Mouse (Mus musculus): ENCODE measurements around the gene Rnf157. TPM values are rescaled to one million over a fixed set of nuclear protein-coding genes. Genes with fewer than 3 reads are reported as not detected.
"Not testable (repeated sequence)": the region's sequence is repeated elsewhere in the genome, so short reads cannot be mapped to it uniquely, and the experiment has no call there.

The Rnf157 gene
- polyA plus RNA-seq, 1 experiment from 2014 or later: 62.8 TPM

- Histone ChIP-seq H3K4me1 (peaks cover 22% of the 10 kb centered on the region; the same call in 1 of the 2 replicates), H3K4me2 (replicated peaks) (peak overlapping the region; percentile 97; the same call in 1 of the 2 replicates)
- WGBS: 95% methylated on average over 4 of the region's 4 CpGs
- ATAC-seq (ENCODE audit: low FRiP score, low read depth); H3K9me3 ChIP-seq; H3K4me3 ChIP-seq; H3K27ac ChIP-seq; H3K36me3 ChIP-seq; H3K27me3 ChIP-seq (replicated peaks); H3K9ac ChIP-seq: not testable (repeated sequence)
Measured at GRCm38 (mm10) chr11:116410415-116410814, 2.4 kb downstream of the Rnf157 start.

- H3K27me3 ChIP-seq (replicated peaks): no peaks in the 10 kb centered on the region
- no peak overlapping the region for H3K9ac ChIP-seq
- no peak for ATAC-seq (ENCODE audit: low FRiP score, low read depth)
- no peaks in the 10 kb centered on the region for H3K9me3 ChIP-seq
- peaks cover 22% of the 10 kb centered on the region; the same call in 1 of the 2 replicates for H3K4me1 ChIP-seq
- H3K4me2 ChIP-seq (replicated peaks): no peak overlapping the region
- 88% methylated on average over 3 of the region's 3 CpGs for whole genome bisulfite sequencing
- H3K27ac ChIP-seq: no peak overlapping the region
- no peak overlapping the region for H3K4me3 ChIP-seq
- peaks cover 2% of the 10 kb centered on the region; the same call in 1 of the 2 replicates for H3K36me3 ChIP-seq
Measured at GRCm38 (mm10) chr11:116409008-116409407, 3.8 kb downstream of the Rnf157 start.

DNA sequence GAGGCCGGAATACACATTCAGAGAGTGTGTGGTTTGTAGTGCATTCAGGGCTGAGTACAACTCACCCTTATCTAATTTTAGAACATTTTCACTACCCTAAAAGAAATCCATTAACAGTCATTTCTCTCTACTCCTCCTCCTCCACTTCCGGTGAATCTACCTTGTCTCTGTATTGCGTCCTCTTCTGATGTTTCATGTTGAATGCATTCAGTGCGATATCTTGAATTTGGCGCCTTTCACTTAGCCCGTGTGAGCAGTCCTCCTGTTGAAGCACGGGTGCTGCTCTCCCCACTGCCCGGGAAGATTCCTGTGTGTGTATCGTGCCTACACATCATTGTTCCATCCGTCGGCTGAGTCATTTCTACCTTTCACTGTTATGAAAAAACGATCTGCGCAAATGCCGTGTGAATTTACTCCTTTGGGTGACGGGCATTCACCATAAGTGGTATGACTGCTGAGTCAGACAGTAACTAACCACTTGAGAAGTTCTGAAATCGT, 6.6 kb downstream of the Rnf157 start:
- H3K27ac ChIP-seq: no peak overlapping the region
- no peak overlapping the region for H3K4me2 ChIP-seq (replicated peaks)
- peaks cover 14% of the 10 kb centered on the region; the same call in 1 of the 2 replicates for H3K36me3 ChIP-seq
- H3K4me3 ChIP-seq: no peak overlapping the region
- peaks cover 8% of the 10 kb centered on the region; the same call in 1 of the 2 replicates for H3K4me1 ChIP-seq
- no peak for ATAC-seq (ENCODE audit: low FRiP score, low read depth)
- 94% methylated on average over 16 of the region's 16 CpGs for WGBS
- no peaks in the 10 kb centered on the region for H3K9me3 ChIP-seq
- no peak overlapping the region for H3K9ac ChIP-seq
- no peaks in the 10 kb centered on the region for H3K27me3 ChIP-seq (replicated peaks)

- H3K4me2 ChIP-seq (replicated peaks): no peak overlapping the region
- WGBS: 92% methylated on average over 4 of the region's 4 CpGs
- H3K9ac ChIP-seq: no peak overlapping the region
- no peaks in the 10 kb centered on the region for H3K9me3 ChIP-seq
- H3K4me3 ChIP-seq: no peak overlapping the region
- H3K4me1 ChIP-seq: peaks cover 3% of the 10 kb centered on the region; the same call in 1 of the 2 replicates
- H3K36me3 ChIP-seq: peaks cover 14% of the 10 kb centered on the region; the same call in 1 of the 2 replicates
- H3K27ac ChIP-seq: no peak overlapping the region
- ATAC-seq (ENCODE audit: low FRiP score, low read depth): no peak
- no peaks in the 10 kb centered on the region for H3K27me3 ChIP-seq (replicated peaks)
Measured at GRCm38 (mm10) chr11:116405601-116406000, 7.2 kb downstream of the Rnf157 start.

DNA sequence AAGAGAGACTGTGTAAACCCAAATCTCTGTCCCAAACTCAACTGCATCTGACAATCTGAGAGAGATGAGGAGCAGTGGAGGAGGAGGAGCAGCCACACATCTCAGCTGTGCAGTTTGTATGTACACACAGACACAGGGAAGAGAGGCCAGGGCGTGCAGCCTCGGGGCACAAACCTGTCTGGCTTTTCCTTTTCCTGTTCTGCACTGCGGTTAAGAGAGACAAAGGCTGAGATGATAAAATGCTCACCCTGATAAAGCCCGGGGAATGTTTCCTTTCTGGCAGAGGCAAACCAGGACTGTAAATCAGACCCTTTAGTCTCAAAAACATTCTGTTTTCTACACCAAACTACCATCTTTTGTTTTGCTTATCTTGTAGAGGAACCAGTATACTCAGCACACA, 12.3 kb downstream of the Rnf157 start:
- H3K4me2 ChIP-seq (replicated peaks): no peak overlapping the region
- no peaks in the 10 kb centered on the region for H3K27me3 ChIP-seq (replicated peaks)
- H3K4me3 ChIP-seq: no peak overlapping the region
- WGBS: 52% methylated on average over 4 of the region's 4 CpGs
- no peak for ATAC-seq (ENCODE audit: low FRiP score, low read depth)
- H3K36me3 ChIP-seq: peaks cover 21% of the 10 kb centered on the region; the same call in 1 of the 2 replicates
- no peak overlapping the region for H3K9ac ChIP-seq
- no peak overlapping the region for H3K27ac ChIP-seq
- no peaks in the 10 kb centered on the region for H3K9me3 ChIP-seq
- H3K4me1 ChIP-seq: peaks cover 3% of the 10 kb centered on the region; the same call in 1 of the 2 replicates

GRCm38 (mm10) chr11:116398348-116398677, 14.5 kb downstream of the Rnf157 start:
- ATAC-seq (ENCODE audit: low FRiP score, low read depth): no peak
- Histone ChIP-seq H3K4me3 (no peak overlapping the region), H3K36me3 (peaks cover 16% of the 10 kb centered on the region; the same call in 1 of the 2 replicates), H3K4me1 (peaks cover 3% of the 10 kb centered on the region; the same call in 1 of the 2 replicates), H3K9me3 (no peaks in the 10 kb centered on the region), H3K27me3 (replicated peaks) (no peaks in the 10 kb centered on the region), H3K4me2 (replicated peaks) (no peak overlapping the region), H3K27ac (no peak overlapping the region), H3K9ac (no peak overlapping the region)
- 79% methylated on average over 11 of the region's 11 CpGs for WGBS

DNA sequence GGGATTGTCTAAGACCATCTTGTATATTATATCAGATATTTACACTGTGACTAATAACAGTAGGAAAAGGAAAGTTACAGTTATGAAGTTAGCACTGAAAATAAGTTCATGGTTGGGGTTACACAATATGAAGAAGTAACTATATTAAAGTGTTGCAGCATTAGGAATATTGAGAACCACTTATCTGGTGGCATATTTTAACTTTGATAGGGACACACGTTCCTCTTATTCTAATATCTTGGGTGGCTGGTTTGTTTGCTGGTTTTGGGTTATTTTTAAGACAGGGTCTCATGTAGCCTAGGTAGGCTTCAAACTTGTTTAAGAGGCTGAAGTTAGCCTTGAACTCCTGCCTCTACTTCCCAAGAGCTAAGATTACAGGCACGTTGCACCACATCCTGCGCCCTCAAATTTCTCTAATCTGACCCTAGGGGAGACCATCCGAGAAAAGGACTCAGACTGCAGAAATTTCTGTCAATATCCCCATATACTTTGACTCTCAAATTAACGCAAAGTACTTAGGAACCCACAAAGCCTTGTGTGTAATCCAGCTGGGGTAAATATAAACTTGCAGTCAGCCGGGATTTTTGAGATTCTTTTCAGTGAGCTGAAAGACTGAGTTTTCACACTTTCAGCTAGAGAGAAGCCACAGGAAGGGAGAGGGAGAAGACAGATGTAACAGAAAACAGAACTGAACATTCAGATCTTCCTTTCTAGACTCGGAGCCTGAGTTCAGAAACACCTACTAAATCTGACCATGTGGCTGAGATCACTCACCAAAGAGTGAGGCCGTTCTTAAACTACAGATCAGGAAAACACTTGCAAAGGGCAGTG, 15.1 kb downstream of the Rnf157 start:
- 88% methylated on average over 8 of the region's 8 CpGs for WGBS
- Histone ChIP-seq H3K4me3 (no peak overlapping the region), H3K9ac (no peak overlapping the region), H3K4me1 (peaks cover 3% of the 10 kb centered on the region; the same call in 1 of the 2 replicates), H3K36me3 (peaks cover 11% of the 10 kb centered on the region; the same call in 1 of the 2 replicates), H3K27me3 (replicated peaks) (no peaks in the 10 kb centered on the region), H3K27ac (no peak overlapping the region), H3K9me3 (no peaks in the 10 kb centered on the region), H3K4me2 (replicated peaks) (no peak overlapping the region)
- ATAC-seq (ENCODE audit: low FRiP score, low read depth): no peak

DNA sequence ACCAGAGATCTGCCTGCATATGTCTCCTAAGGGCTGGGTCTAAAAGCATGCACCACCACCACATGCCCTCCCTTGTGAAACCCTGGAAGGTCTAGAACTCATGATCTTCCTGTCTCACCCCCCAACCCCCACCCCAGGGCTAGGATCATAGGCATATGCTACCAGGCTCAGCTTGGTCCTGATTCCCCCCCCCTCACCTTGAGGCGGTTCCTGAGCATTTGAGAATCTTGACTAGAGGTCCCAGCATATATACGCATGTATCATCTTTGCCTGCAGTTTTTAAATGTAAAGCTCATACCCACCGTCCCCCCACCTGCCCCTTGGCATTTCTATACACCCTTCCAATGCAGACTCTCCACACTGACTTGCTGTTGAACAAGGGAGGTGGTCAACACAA, 15.9 kb downstream of the Rnf157 start:
- H3K4me1 ChIP-seq: peaks cover 2% of the 10 kb centered on the region; the same call in 1 of the 2 replicates
- no peaks in the 10 kb centered on the region for H3K9me3 ChIP-seq
- WGBS: 93% methylated on average over 3 of the region's 3 CpGs
- H3K9ac ChIP-seq: no peak overlapping the region
- no peaks in the 10 kb centered on the region for H3K27me3 ChIP-seq (replicated peaks)
- peaks cover 11% of the 10 kb centered on the region; the same call in 1 of the 2 replicates for H3K36me3 ChIP-seq
- no peak overlapping the region for H3K4me2 ChIP-seq (replicated peaks)
- no peak overlapping the region for H3K27ac ChIP-seq
- H3K4me3 ChIP-seq: no peak overlapping the region
- ATAC-seq (ENCODE audit: low FRiP score, low read depth): no peak

DNA sequence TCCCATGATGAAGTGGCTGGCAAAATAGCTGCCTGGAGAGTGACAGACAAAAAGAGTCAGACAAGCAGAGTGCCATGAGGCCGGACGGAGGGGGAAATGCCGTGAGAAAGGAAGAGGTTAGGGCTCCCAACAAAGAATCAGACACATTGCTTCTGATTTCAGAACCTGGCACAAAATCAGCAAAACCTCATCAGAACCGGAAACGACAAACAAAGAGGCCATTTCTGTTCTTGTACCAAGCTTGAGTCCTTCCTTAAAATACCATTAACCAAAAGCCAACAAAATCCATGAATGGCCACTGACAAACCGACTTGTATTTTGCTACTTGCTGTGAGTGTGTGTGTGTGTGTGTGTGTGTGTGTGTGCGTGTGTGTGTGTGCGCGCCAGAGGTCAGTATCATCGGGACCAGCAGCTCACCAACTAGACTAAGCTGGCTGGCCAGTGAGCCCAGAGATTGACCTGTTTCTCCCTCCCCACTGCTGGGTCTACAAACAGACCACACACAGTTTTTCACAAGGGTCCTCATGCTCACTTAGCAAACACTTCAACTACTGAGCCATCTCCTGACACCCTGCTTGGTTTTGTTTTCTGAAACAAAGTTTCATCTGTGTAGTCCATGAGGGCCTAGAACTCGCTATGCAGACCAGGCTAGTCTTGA, 16.4 kb downstream of the Rnf157 start:
- Histone ChIP-seq H3K27me3 (replicated peaks) (no peaks in the 10 kb centered on the region), H3K9ac (no peak overlapping the region), H3K27ac (no peak overlapping the region), H3K9me3 (no peaks in the 10 kb centered on the region), H3K4me1 (no peaks in the 10 kb centered on the region), H3K4me2 (replicated peaks) (no peak overlapping the region), H3K4me3 (no peak overlapping the region), H3K36me3 (peaks cover 11% of the 10 kb centered on the region; the same call in 1 of the 2 replicates)
- no peak for ATAC-seq (ENCODE audit: low FRiP score, low read depth)
- WGBS: 91% methylated on average over 11 of the region's 11 CpGs

DNA sequence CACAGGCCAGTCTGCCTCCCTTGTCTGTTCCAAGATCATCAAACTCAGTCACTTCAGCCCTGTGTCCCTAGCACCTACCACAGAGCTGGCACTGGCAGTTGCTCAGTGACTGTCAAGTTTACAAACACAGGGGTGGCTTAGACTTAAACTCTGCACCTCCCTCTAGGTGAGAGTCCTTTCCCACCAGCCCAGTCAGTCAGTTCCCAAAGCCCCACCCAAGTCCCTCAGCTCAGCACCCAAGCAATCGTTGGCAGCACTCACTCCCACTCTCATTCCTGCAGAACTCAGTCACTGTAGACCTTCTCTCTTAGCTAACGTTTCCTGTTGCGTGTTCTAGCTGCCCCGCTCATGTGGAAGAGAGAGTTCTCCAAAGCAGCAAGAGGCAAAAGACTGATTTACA, 18.1 kb downstream of the Rnf157 start:
- Histone ChIP-seq H3K4me1 (no peaks in the 10 kb centered on the region), H3K4me2 (replicated peaks) (no peak overlapping the region), H3K27ac (no peak overlapping the region), H3K4me3 (no peak overlapping the region), H3K36me3 (peaks cover 11% of the 10 kb centered on the region; the same call in 1 of the 2 replicates), H3K9ac (no peak overlapping the region), H3K9me3 (no peaks in the 10 kb centered on the region), H3K27me3 (replicated peaks) (no peaks in the 10 kb centered on the region)
- no peak for ATAC-seq (ENCODE audit: low FRiP score, low read depth)
- 96% methylated on average over 4 of the region's 4 CpGs for WGBS

- H3K4me1 ChIP-seq: peaks cover 19% of the 10 kb centered on the region
- peak; percentile 44; the same call in 1 of the 2 replicates for ATAC-seq (ENCODE audit: low FRiP score, low read depth)
- H3K9ac ChIP-seq: no peak overlapping the region
- 69% methylated on average over 14 of the region's 14 CpGs for WGBS
- H3K27ac ChIP-seq: no peak overlapping the region
- peaks cover 5% of the 10 kb centered on the region; the same call in 1 of the 2 replicates for H3K36me3 ChIP-seq
- no peak overlapping the region for H3K4me3 ChIP-seq
- H3K9me3 ChIP-seq: no peaks in the 10 kb centered on the region
- peak overlapping the region; percentile 27; the same call in 1 of the 2 replicates for H3K4me2 ChIP-seq (replicated peaks)
- H3K27me3 ChIP-seq (replicated peaks): no peaks in the 10 kb centered on the region
Measured at GRCm38 (mm10) chr11:116388841-116389480, 23.9 kb downstream of the Rnf157 start.

Data from neural tube, embryonic 12.5 days (tissue).